Mouse (Mus musculus): ENCODE measurements at regions not wholly inside any gene's neighbourhood (a gene's known extent, or its start where the extent isn't known, plus 50 kb on each side); places are given as distances from the start of the nearest gene placed in this dataset.

- no peak for DNase-seq (ENCODE audit: low spot score)
Observed at GRCm38 (mm10) chr14:101267536-101267935, 67.4 kb upstream of the Prr30 start.
